ENCODE assay signal across 8 mouse cellular contexts in genomic region chr5:131537155-131537830, GRCm38 (mm10).
DNase-seq lines count a peak whose midpoint lies in the region; ATAC-seq lines count a peak whose summit lies in the region.

No protein-coding gene starts in this region.

- peak overlapping the region; percentile 70 for H3K4me3 ChIP-seq in hindbrain, embryonic 15.5 days
- peak overlapping the region; percentile 80 for H3K4me3 ChIP-seq in limb, embryonic 15.5 days
- H3K4me3 ChIP-seq in midbrain, embryonic 15.5 days = peak overlapping the region; percentile 69

- H3K4me2 ChIP-seq in hindbrain, embryonic 15.5 days = peak overlapping the region; percentile 83
- H3K4me2 ChIP-seq in limb, embryonic 15.5 days = peak overlapping the region; percentile 81
- H3K4me2 ChIP-seq in midbrain, embryonic 15.5 days = peak overlapping the region; percentile 82

- no peaks in the 10 kb centered on the region for H3K36me3 ChIP-seq in hindbrain, embryonic 15.5 days
- H3K36me3 ChIP-seq in limb, embryonic 15.5 days = 0 out of 2 replicates have a peak, but pooled peaks cover under 1% of the 10 kb centered on the region
- no peaks in the 10 kb centered on the region for H3K36me3 ChIP-seq in midbrain, embryonic 15.5 days (replicated peaks)

- peak; percentile 70 for DNase-seq in adrenal gland, adult 8-10 months
- peak; percentile 71 for DNase-seq in gastrocnemius, postnatal 10 days
- peak; percentile 76 for DNase-seq in testis, postnatal 10 days (ENCODE audit: low spot score)
- no peak for DNase-seq in spleen, postnatal 36 days (ENCODE audit: low spot score in 2 of 2)

- H3K9ac ChIP-seq in hindbrain, embryonic 15.5 days = peak overlapping the region; percentile 87
- peak overlapping the region; percentile 88 for H3K9ac ChIP-seq in limb, embryonic 15.5 days
- peak overlapping the region; percentile 81 for H3K9ac ChIP-seq in midbrain, embryonic 15.5 days

- H3K4me1 ChIP-seq in hindbrain, embryonic 15.5 days (replicated peaks) = peaks cover 40% of the 10 kb centered on the region
- H3K4me1 ChIP-seq in limb, embryonic 15.5 days = peaks cover 26% of the 10 kb centered on the region
- peaks cover 34% of the 10 kb centered on the region for H3K4me1 ChIP-seq in midbrain, embryonic 15.5 days

- ATAC-seq in common myeloid progenitor, adult 5-6 weeks (replicated peaks; ENCODE audit: low read depth, poor library complexity, severe bottlenecking) = peak; percentile 54; the same call in 1 of the 2 replicates
- ATAC-seq in hindbrain, embryonic 15.5 days (ENCODE audit: low FRiP score, low read depth) = peak; percentile 20; the same call in 1 of the 2 replicates
- ATAC-seq in limb, embryonic 15.5 days (ENCODE audit: insufficient number of reproducible peaks, low FRiP score, low TSS enrichment, low read depth) = peak; percentile 67
- ATAC-seq in midbrain, embryonic 15.5 days (replicated peaks) = peak; percentile 59

- no peaks in the 10 kb centered on the region for H3K9me3 ChIP-seq in hindbrain, embryonic 15.5 days
- no peaks in the 10 kb centered on the region for H3K9me3 ChIP-seq in limb, embryonic 15.5 days
- H3K9me3 ChIP-seq in midbrain, embryonic 15.5 days = no peaks in the 10 kb centered on the region

- under 1% methylated on average over 44 of the region's 44 CpGs for WGBS in hindbrain, embryonic 15.5 days
- WGBS in limb, embryonic 15.5 days = under 1% methylated on average over 43 of the region's 44 CpGs
- under 1% methylated on average over 44 of the region's 44 CpGs for WGBS in midbrain, embryonic 15.5 days

- H3K27ac ChIP-seq in hindbrain, embryonic 15.5 days (replicated peaks) = peak overlapping the region; percentile 99
- H3K27ac ChIP-seq in limb, embryonic 15.5 days = peak overlapping the region; percentile 94
- H3K27ac ChIP-seq in midbrain, embryonic 15.5 days = peak overlapping the region; percentile 96

- H3K27me3 ChIP-seq in hindbrain, embryonic 15.5 days = no peaks in the 10 kb centered on the region
- H3K27me3 ChIP-seq in limb, embryonic 15.5 days = no peaks in the 10 kb centered on the region
- H3K27me3 ChIP-seq in midbrain, embryonic 15.5 days (replicated peaks) = no peaks in the 10 kb centered on the region

Comparison
In these comparisons a context has a peak if more than half of its experiments do, and no peak if none do; other contexts are left out.
1. DNase-seq: peak in adrenal gland, adult 8-10 months (single experiment), gastrocnemius, postnatal 10 days (single experiment) and testis, postnatal 10 days (single experiment); none in spleen, postnatal 36 days (0 of 2).
2. Peak in every context shown above with its lines, with median percentiles within 50 percentile points of each other: ATAC-seq, H3K27ac ChIP-seq, H3K4me2 ChIP-seq, H3K4me3 ChIP-seq and H3K9ac ChIP-seq.